Mouse (Mus musculus) testis, adult 10 weeks (tissue): Measurements from ENCODE around the gene Map3k20. TPM values are rescaled to one million over a fixed set of nuclear protein-coding genes. Genes with fewer than 3 reads are reported as not detected.

Experiments
- polyA plus RNA-seq: library from polyadenylated mRNA; stranded (reverse); fragments of 350-450 nt; fragmentation: Illumina TruSeq; extraction: RNeasy Lipid Tissue Mini Kit (QIAGEN cat#74804); gene quantifications from one replicate; pipeline ENCODE4 v1.2.3, GENCODE M21; 2014; ENCODE audit warnings: low read depth, low replicate concordance

The Map3k20 gene
- polyA plus RNA-seq: 5.4 TPM

GRCm38 (mm10) chr2:72285256-72285887 lies at the start of gene Map3k20:
Gene Map3k20 (plus strand): TSS chr2:72285637.

GRCm38 (mm10) chr2:72475797-72476485 lies 190.5 kb downstream of the Map3k20 start, which contains the start of gene Cdca7:
Gene Cdca7 (plus strand): TSS chr2:72476159.

Other genes starting within 250 kb of the Map3k20 start
- gene Cdca7, start 190.5 kb downstream of the Map3k20 start, polyA plus RNA-seq: 5.0 TPM